Comparison of ENCODE assay signal across 13 mouse cellular contexts in genomic region chr5:102105919-102106318, GRCm38 (mm10).
"Had no signal": no experiment of that assay in that cellular context is flagged by ENCODE, and none has a peak within 500 bp of the region (broad histone marks: within the 10 kb centered on the region; RNA-seq: fewer than 3 reads in every experiment).

No protein-coding gene starts in this region.

- H3K4me1 ChIP-seq: kidney, embryonic 15.5 days; limb, embryonic 10.5 days; liver, embryonic 15.5 days; neural tube, embryonic 12.5 days had no signal

- H3K4me3 ChIP-seq: kidney, embryonic 15.5 days; limb, embryonic 10.5 days; liver, embryonic 15.5 days; neural tube, embryonic 12.5 days had no signal

- H3K27ac ChIP-seq: kidney, embryonic 15.5 days; limb, embryonic 10.5 days; liver, embryonic 15.5 days; neural tube, embryonic 12.5 days had no signal

- H3K9me3 ChIP-seq: kidney, embryonic 15.5 days; limb, embryonic 10.5 days; liver, embryonic 15.5 days; neural tube, embryonic 12.5 days had no signal

- H3K4me2 ChIP-seq: kidney, embryonic 15.5 days; liver, embryonic 11.5 days; liver, embryonic 15.5 days; neural tube, embryonic 12.5 days had no signal

- ATAC-seq: lung, postnatal 0 days had no signal

- H3K36me3 ChIP-seq: kidney, embryonic 15.5 days; limb, embryonic 10.5 days; liver, embryonic 15.5 days; neural tube, embryonic 12.5 days had no signal

- DNase-seq: kidney, adult 2 months; kidney, postnatal 14 days; lung, adult 2 months; lung, postnatal 36 days; right cerebral cortex, adult 18-20 months; right cerebral cortex, postnatal 25 days; thymus, postnatal 4 days had no signal

- H3K9ac ChIP-seq: kidney, embryonic 15.5 days; liver, embryonic 15.5 days; neural tube, embryonic 12.5 days had no signal

- H3K27me3 ChIP-seq: kidney, embryonic 15.5 days; liver, embryonic 15.5 days; neural tube, embryonic 12.5 days had no signal
